Mouse (Mus musculus) forebrain, embryonic 10.5 days (tissue): Measurements from ENCODE around the gene Zfp275. TPM values are rescaled to one million over a fixed set of nuclear protein-coding genes. Genes with fewer than 3 reads are reported as not detected.
"Not testable (repeated sequence)": the region's sequence is repeated elsewhere in the genome, so short reads cannot be mapped to it uniquely, and the experiment has no call there.

ENCODE experiments used
- DNase-seq: peaks from one replicate; pipeline ENCODE4 v3.0.0-alpha.2; 2017; ENCODE audit warnings: low spot score; ENCODE audit errors: extremely low spot score
- H3K27ac ChIP-seq: fragments of 300-500 bp; sonication (generic); 2 replicates; pipeline ENCODE4 v1.5.1; 2016; ENCODE audit warnings: mild to moderate bottlenecking
- H3K27me3 ChIP-seq: fragments of 300-500 bp; sonication (generic); 2 replicates; pipeline ENCODE4 v1.6.1; 2016; ENCODE audit warnings: mild to moderate bottlenecking; ENCODE audit not compliant: poor library complexity, severe bottlenecking
- H3K36me3 ChIP-seq: fragments of 300-500 bp; sonication (generic); replicated peaks from 2 replicates; pipeline ENCODE4 v1.6.1; 2016; ENCODE audit warnings: mild to moderate bottlenecking, moderate library complexity
- H3K4me1 ChIP-seq: fragments of 300-500 bp; sonication (generic); 2 replicates; pipeline ENCODE4 v1.6.1; 2016
- H3K4me3 ChIP-seq: fragments of 300-500 bp; sonication (generic); 2 replicates; pipeline ENCODE4 v1.5.1; 2016; ENCODE audit warnings: mild to moderate bottlenecking, moderate library complexity
- H3K9me3 ChIP-seq: fragments of 300-500 bp; sonication (generic); 2 replicates; pipeline ENCODE4 v1.6.1; 2016; ENCODE audit warnings: mild to moderate bottlenecking, moderate library complexity
- WGBS: fragments of 180-500 bp; shearing (Covaris S2); methylation state at CpG from one replicate; pipeline ENCODE4 v1.1.7; 2016; 5-methylcytosine and 5-hydroxymethylcytosine counted together
- polyA plus RNA-seq: library from polyadenylated mRNA; unstranded; fragments of >200 nt; fragmentation: Nextera tagmentation; extraction: Ambion mirVana; gene quantifications from 2 replicates; pipeline ENCODE4 v1.2.1, GENCODE M21; 2016

The Zfp275 gene
- polyA plus RNA-seq, 1 experiment from 2014 or later = 17.7 TPM

DNA sequence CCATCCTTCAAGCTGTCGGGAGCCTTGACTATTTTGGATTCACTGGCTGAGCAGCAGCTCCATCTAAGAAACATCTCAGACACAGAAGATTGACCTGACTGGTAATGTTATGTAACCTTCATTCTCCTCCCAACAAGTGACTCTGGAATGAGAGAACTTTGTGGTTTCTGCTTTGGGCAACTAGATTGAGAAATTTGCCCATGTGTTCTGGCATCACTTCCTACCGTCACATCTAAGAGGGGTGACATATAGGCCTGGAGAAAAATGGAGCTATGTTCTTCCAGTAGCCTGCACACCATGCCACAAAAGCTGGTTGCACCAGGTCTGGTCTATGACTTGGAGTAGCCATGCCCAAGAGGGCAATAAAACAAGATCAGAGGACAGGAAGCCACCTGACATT, 13.7 kb downstream of the Zfp275 start:
- Histone ChIP-seq H3K4me3 (no peak overlapping the region), H3K27ac (no peak overlapping the region), H3K27me3 (peaks cover 19% of the 10 kb centered on the region), H3K9me3 (peaks cover 8% of the 10 kb centered on the region; the same call in 1 of the 2 replicates), H3K36me3 (peaks cover 73% of the 10 kb centered on the region), H3K4me1 (no peaks in the 10 kb centered on the region)
- no peak for DNase-seq
- WGBS = 89% methylated on average over 2 of the region's 2 CpGs

DNA sequence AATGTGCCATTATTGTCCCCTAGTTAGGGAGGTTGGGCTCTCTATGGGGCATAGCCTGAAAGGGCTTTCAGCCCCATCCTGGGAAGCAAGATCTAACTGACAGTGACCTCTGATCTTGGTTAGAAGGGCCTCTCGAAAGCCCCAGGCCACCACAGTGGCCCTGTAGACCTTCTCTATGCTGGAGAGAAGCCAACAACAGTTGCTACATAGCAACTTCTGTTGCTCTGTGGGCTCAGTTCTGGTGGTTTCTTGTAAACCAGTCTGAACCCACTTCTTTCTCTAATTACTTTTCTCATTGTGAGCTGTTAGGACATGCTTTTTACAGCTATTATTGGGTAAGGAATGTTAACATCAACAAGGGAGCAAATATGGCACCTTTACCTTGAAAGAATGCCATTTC, 14.3 kb downstream of the Zfp275 start:
- Histone ChIP-seq H3K4me3 (no peak overlapping the region), H3K9me3 (peaks cover 8% of the 10 kb centered on the region; the same call in 1 of the 2 replicates), H3K4me1 (no peaks in the 10 kb centered on the region), H3K27me3 (peaks cover 16% of the 10 kb centered on the region), H3K27ac (no peak overlapping the region), H3K36me3 (peaks cover 68% of the 10 kb centered on the region)
- no peak for DNase-seq
- WGBS = 100% methylated on average over 1 of the region's 1 CpGs

DNA sequence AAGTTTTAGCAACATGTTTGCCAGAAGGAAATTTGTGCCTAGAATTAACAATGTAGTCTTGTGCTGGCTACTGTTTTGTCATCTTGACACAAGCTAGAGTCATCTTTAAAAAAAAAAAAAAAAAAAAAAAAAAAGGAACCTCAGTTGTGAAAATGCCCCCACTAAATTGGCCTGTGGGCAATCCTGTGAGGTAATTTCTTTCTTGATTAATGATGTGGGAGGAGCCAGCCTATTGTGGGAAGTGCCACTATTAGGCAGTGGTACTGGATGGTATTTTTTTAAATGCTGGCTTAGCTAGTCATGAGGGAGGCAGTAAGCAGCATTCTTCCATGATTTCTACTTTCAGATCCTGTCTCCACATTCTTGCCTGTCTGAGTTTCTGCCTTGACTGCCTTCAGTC, 20.9 kb downstream of the Zfp275 start:
- peaks cover 4% of the 10 kb centered on the region; the same call in 1 of the 2 replicates for H3K27me3 ChIP-seq

DNA sequence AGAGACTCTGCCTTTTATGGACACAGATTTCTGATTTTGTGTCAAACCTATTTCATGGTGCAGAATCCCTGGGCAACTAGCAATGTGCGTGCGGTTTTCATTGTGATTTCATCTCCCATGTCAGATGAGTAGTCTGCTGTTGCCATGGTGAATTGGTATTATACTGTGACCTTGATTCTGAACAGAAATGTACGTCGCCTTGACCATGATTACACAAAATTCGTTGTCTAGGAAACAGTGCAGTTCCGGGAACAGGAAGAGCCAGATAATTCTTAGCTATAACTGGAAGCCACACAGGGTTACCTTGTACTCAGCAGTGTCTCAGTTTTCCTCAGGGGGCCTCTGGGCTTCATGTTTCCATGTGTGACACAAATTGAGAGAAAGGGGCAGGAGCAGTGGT, 42.0 kb downstream of the Zfp275 start:
- no peaks in the 10 kb centered on the region for H3K36me3 ChIP-seq
- 86% methylated on average over 6 of the region's 6 CpGs for WGBS
- no peaks in the 10 kb centered on the region for H3K4me1 ChIP-seq
- no peak for DNase-seq
- H3K27me3 ChIP-seq = peaks cover 15% of the 10 kb centered on the region
- no peak overlapping the region for H3K4me3 ChIP-seq
- no peaks in the 10 kb centered on the region for H3K9me3 ChIP-seq
- no peak overlapping the region for H3K27ac ChIP-seq

More for the DNA sequence above, 20.9 kb downstream of the Zfp275 start:
- no peaks in the 10 kb centered on the region for H3K4me1 ChIP-seq
- H3K9me3 ChIP-seq = no peaks in the 10 kb centered on the region
- no peak overlapping the region for H3K4me3 ChIP-seq
- no peak overlapping the region for H3K27ac ChIP-seq
- peaks cover 8% of the 10 kb centered on the region; the same call in 1 of the 2 replicates for H3K36me3 ChIP-seq
- no peak for DNase-seq

DNA sequence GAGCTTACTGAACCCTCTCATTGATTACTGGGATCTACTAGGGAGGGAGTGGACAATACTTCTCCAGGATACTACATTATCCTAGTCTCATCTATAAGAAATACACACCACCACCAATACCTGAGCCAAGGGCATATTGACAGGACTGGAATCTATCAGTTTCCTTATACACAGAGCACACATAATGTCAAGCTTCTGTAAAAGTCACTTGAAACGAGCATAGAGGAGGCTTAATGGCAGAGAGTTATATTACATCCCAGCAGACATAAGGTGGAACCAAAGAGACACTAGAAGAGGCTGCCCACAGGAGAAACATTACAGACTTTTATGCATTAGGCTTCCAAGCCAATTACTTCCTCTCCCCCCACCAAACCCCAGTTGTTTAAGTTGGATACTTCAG, 42.5 kb downstream of the Zfp275 start:
- H3K27ac ChIP-seq = no peak overlapping the region
- H3K4me3 ChIP-seq = no peak overlapping the region
- H3K36me3 ChIP-seq = no peaks in the 10 kb centered on the region
- H3K27me3 ChIP-seq = peaks cover 14% of the 10 kb centered on the region
- DNase-seq = no peak
- no peaks in the 10 kb centered on the region for H3K4me1 ChIP-seq
- no peaks in the 10 kb centered on the region for H3K9me3 ChIP-seq
- WGBS = 44% methylated on average over 1 of the region's 1 CpGs

DNA sequence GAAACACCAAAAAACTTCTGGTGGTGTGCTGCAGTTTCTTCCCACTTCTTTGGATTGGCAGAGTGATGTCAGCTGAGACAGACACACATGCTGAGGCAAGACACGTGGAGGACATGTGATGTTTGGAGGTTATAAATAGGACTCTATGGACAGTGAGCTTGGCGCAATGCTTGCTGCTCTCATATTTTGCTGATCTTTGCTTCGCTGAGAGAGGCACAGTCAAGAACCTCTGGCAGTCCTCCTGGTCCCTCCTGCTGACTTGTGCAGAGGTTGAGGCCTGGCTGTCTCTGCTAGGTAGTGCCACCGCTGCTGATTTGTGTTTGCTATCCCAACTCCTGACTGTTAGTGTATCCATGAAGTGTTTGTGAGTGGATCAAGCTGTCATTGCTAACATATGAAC, 49.1 kb downstream of the Zfp275 start:
- no peak overlapping the region for H3K4me3 ChIP-seq

DNA sequence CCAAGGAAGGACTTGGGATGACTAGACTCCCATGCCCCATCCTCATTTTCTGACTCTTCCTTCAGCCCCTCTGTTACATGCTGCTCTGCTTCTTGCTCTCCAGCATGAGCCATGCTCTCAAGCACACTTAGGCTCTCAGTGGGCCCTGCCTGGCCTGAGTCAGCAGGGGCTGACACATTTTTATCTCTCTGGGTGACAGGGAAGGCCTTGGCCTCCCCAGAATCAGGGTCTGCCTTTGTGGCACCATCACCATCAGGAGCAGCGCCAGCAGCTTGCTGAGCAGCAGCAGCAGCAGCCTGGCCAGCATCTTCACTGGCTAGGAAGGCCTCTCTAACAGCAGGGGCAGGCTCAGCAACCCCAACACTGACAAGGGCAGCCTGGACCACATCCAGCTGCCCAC, 54.0 kb downstream of the Zfp275 start:
- Histone ChIP-seq H3K27ac (no peak overlapping the region), H3K9me3 (no peaks in the 10 kb centered on the region), H3K4me1 (no peaks in the 10 kb centered on the region), H3K27me3 (peaks cover 36% of the 10 kb centered on the region), H3K4me3 (no peak overlapping the region), H3K36me3 (no peaks in the 10 kb centered on the region)
- no peak for DNase-seq
- 86% methylated on average over 1 of the region's 1 CpGs for WGBS

More for the DNA sequence above, 49.1 kb downstream of the Zfp275 start:
- no peak for DNase-seq
- no peaks in the 10 kb centered on the region for H3K9me3 ChIP-seq
- peaks cover 22% of the 10 kb centered on the region for H3K27me3 ChIP-seq
- no peaks in the 10 kb centered on the region for H3K36me3 ChIP-seq
- WGBS = 82% methylated on average over 4 of the region's 4 CpGs
- H3K27ac ChIP-seq = no peak overlapping the region
- no peaks in the 10 kb centered on the region for H3K4me1 ChIP-seq

DNA sequence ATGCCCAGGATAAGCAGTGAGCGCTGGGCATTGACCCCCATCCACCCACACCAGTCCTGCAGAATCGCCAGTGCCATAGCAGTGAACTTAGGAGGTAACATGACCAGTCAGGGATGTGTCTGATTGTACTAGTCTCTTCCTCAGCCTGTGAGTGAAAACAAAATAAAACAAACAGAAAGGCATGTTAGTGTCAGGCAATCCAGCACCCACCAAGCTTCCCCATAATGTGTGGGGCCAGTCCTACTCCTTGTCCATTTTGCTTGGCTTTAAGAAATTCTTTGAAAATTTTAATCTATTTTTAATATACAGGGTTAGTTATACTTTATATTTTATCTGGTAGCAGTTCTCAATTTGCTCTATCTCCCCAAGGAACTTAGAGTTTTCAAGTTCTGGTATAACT, 56.2 kb downstream of the Zfp275 start, which contains the start of gene Gm18336:
Gene Gm18336, minus strand, starts transcription at position 101 of the 400 bp plus-strand sequence.
- H3K9me3 ChIP-seq, H3K27ac ChIP-seq, H3K4me3 ChIP-seq, H3K4me1 ChIP-seq, DNase-seq, H3K36me3 ChIP-seq: not testable (repeated sequence)
- WGBS = 83% methylated on average over 2 of the region's 2 CpGs
- peaks cover 23% of the 10 kb centered on the region for H3K27me3 ChIP-seq

DNA sequence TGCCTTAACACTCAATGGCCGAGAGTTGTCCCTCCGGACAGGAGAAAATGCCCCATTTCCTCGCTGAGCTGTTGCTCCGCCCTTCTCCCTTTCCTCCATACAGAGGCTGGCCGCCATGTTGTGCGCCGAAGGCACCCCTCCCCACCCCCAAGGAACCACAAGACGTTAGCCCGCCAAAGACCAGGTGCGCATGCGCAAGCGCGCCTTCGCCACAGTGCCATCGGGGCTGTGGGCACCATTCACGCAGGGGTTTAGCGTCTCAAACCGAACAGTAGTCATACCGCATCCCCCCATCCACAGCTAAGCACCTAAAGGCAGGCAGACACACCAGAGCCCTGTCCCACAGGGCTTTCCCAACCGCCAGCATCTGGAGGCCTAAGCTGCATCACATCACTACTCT, 58.5 kb downstream of the Zfp275 start:
- H3K36me3 ChIP-seq = no peaks in the 10 kb centered on the region
- WGBS = 90% methylated on average over 20 of the region's 20 CpGs
- H3K4me1 ChIP-seq = no peaks in the 10 kb centered on the region
- H3K4me3 ChIP-seq = no peak overlapping the region
- DNase-seq = no peak
- H3K27me3 ChIP-seq = peaks cover 21% of the 10 kb centered on the region
- no peak overlapping the region for H3K27ac ChIP-seq
- no peaks in the 10 kb centered on the region for H3K9me3 ChIP-seq

DNA sequence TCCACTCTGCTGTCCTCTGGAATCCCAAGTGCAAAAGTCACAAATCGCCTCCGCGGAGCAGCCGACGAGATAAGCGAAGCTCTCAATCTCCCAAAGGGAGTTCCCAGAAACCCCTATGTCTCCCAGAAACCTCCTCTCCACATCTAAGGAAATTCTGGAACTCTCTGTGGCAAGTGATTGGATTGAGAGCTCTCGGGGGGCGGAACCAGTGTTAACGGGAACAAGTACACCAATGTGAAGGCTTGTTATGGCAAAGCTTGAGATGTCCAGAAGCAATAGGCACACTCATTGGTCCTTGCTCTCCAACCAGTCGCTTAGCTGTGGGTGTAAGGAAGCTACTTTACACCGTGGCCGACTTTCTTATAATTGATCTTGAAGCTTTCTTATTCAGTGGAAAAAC, 59.2 kb downstream of the Zfp275 start:
- no peak overlapping the region for H3K27ac ChIP-seq
- no peak for DNase-seq
- WGBS = 92% methylated on average over 12 of the region's 12 CpGs
- no peaks in the 10 kb centered on the region for H3K36me3 ChIP-seq
- H3K9me3 ChIP-seq = no peaks in the 10 kb centered on the region
- H3K4me3 ChIP-seq = no peak overlapping the region
- H3K27me3 ChIP-seq = peaks cover 14% of the 10 kb centered on the region
- no peaks in the 10 kb centered on the region for H3K4me1 ChIP-seq

Other genes starting within 250 kb of the Zfp275 start
- gene Xlr3a, start 245.5 kb upstream of the Zfp275 start, polyA plus RNA-seq = 1.8 and 3.0 TPM in 2 replicates
- gene Gm14685, start 225.6 kb upstream of the Zfp275 start, polyA plus RNA-seq = 0.05 TPM in 1 of 2 replicates, not detected in the other
- gene Xlr5b, start 193.8 kb upstream of the Zfp275 start, polyA plus RNA-seq = not detected in 2 replicates
- not detected in 2 replicates for gene DXBay18, start 193.2 kb upstream of the Zfp275 start, polyA plus RNA-seq
- not detected in 2 replicates for gene Spin2d, start 165.6 kb upstream of the Zfp275 start, polyA plus RNA-seq
- gene Xlr3b, start 150.4 kb upstream of the Zfp275 start, polyA plus RNA-seq = 8.7 and 9.1 TPM in 2 replicates
- 0.37 and 0.52 TPM in 2 replicates for gene Xlr4b, start 128.3 kb upstream of the Zfp275 start, polyA plus RNA-seq
- 10.9 TPM in 2 replicates for gene F8a, start 114.3 kb upstream of the Zfp275 start, polyA plus RNA-seq
- gene Xlr4c, start 99.5 kb upstream of the Zfp275 start, polyA plus RNA-seq = not detected in 2 replicates
- gene Xlr3c, start 77.2 kb upstream of the Zfp275 start, polyA plus RNA-seq = not detected in 2 replicates
- gene Xlr5a, start 49.6 kb upstream of the Zfp275 start, polyA plus RNA-seq = not detected in 2 replicates
- gene Xlr5c, start 49.6 kb upstream of the Zfp275 start, polyA plus RNA-seq = not detected in 2 replicates
- not detected in 2 replicates for gene Gm45015, start 5.8 kb upstream of the Zfp275 start, polyA plus RNA-seq
- not detected in 2 replicates for gene Gm18336, start 56.1 kb downstream of the Zfp275 start, polyA plus RNA-seq
- gene Zfp92, start 68.5 kb downstream of the Zfp275 start, polyA plus RNA-seq = 0.17 and 0.19 TPM in 2 replicates
- not detected in 2 replicates for gene Trex2, start 92.7 kb downstream of the Zfp275 start, polyA plus RNA-seq
- 87.8 and 88.7 TPM in 2 replicates for gene Haus7, start 116.4 kb downstream of the Zfp275 start, polyA plus RNA-seq
- 10.3 and 12.3 TPM in 2 replicates for gene Bgn, start 141.0 kb downstream of the Zfp275 start, polyA plus RNA-seq
- gene Atp2b3, start 160.5 kb downstream of the Zfp275 start, polyA plus RNA-seq = 0.06 and 0.10 TPM in 2 replicates